Mouse (Mus musculus): ENCODE measurements at regions not wholly inside any gene's neighbourhood (a gene's known extent, or its start where the extent isn't known, plus 50 kb on each side); places are given as distances from the start of the nearest gene placed in this dataset.

GRCm38 (mm10) chr15:86585716-86586115 lies 371.5 kb downstream of the Tbc1d22a start:
- no peak for TF ChIP-seq CTCF (IDR thresholded peaks at IDR 0.05; ENCODE audit: borderline replicate concordance, control insufficient read depth, extremely low read depth, insufficient read depth, low read length, poor library complexity)
- TF ChIP-seq POLR2A (IDR thresholded peaks at IDR 0.05; ENCODE audit: control insufficient read depth, extremely low read depth, insufficient read depth, low read length, poor library complexity) = no peak

All from thymus, adult 2 months (tissue).